Mouse (Mus musculus) neural tube, embryonic 11.5 days (tissue): ENCODE measurements around the gene Gm3033. TPM values are rescaled to one million over a fixed set of nuclear protein-coding genes. Genes with fewer than 3 reads are reported as not detected.
"Not testable (repeated sequence)": the region's sequence is repeated elsewhere in the genome, so short reads cannot be mapped to it uniquely, and the experiment has no call there.

Source experiments
- ATAC-seq: fragments of 200-750 bp; cut with Nextera tagmentation; 2 replicates; pipeline ENCODE4 v1.8.0; 2017; ENCODE audit warnings: moderate number of reproducible peaks, mild to moderate bottlenecking, moderate TSS enrichment, moderate library complexity; ENCODE audit not compliant: insufficient read depth, low FRiP score, low TSS enrichment
- DNase-seq: peaks from one replicate; pipeline ENCODE4 v3.0.0-alpha.2; 2015; ENCODE audit warnings: low spot score
- H3K27ac ChIP-seq: fragments of 300-500 bp; sonication (generic); 2 replicates; pipeline ENCODE4 v1.5.1; 2014; ENCODE audit warnings: low read depth, mild to moderate bottlenecking, low read length
- H3K27me3 ChIP-seq: fragments of 300-500 bp; sonication (generic); 2 replicates; pipeline ENCODE4 v1.6.1; 2014; ENCODE audit warnings: mild to moderate bottlenecking, low read length, mixed read lengths; ENCODE audit not compliant: control insufficient read depth, insufficient read depth
- H3K36me3 ChIP-seq: fragments of 300-500 bp; sonication (generic); 2 replicates; pipeline ENCODE4 v1.6.1; 2014; ENCODE audit warnings: mild to moderate bottlenecking, low read length, moderate library complexity, mixed read lengths; ENCODE audit not compliant: control insufficient read depth, insufficient read depth
- H3K4me1 ChIP-seq: fragments of 300-500 bp; sonication (generic); 2 replicates; pipeline ENCODE4 v1.6.1; 2014; ENCODE audit warnings: low read length, mixed read lengths; ENCODE audit not compliant: control insufficient read depth, insufficient read depth
- H3K4me2 ChIP-seq: fragments of 300-500 bp; sonication (generic); 2 replicates; pipeline ENCODE4 v1.6.1; 2014; ENCODE audit warnings: low read depth, mild to moderate bottlenecking, moderate library complexity
- H3K4me3 ChIP-seq: fragments of 300-500 bp; sonication (generic); 2 replicates; pipeline ENCODE4 v1.5.1; 2014; ENCODE audit warnings: low read depth, low read length
- H3K9ac ChIP-seq: fragments of 300-500 bp; sonication (generic); 2 replicates; pipeline ENCODE4 v1.6.1; 2014; ENCODE audit warnings: mild to moderate bottlenecking, low read length
- H3K9me3 ChIP-seq: fragments of 300-500 bp; sonication (generic); 2 replicates; pipeline ENCODE4 v1.6.1; 2016; ENCODE audit warnings: low read length; ENCODE audit not compliant: control insufficient read depth
- WGBS: fragments of 180-500 bp; shearing (Covaris S2); extraction: QIAGEN DNeasy Blood & Tissue Kit; methylation state at CpG from one replicate; pipeline ENCODE4 v1.1.7; 2014; 5-methylcytosine and 5-hydroxymethylcytosine counted together
- polyA plus RNA-seq: library from polyadenylated mRNA; unstranded; fragments of >200 nt; fragmentation: Nextera tagmentation; extraction: Ambion mirVana; gene quantifications from 2 replicates; pipeline ENCODE4 v1.2.1, GENCODE M21; 2014

Gene Gm3033
- polyA plus RNA-seq = not detected in 2 replicates

- H3K4me1 ChIP-seq, ATAC-seq, H3K27ac ChIP-seq, H3K9ac ChIP-seq, H3K9me3 ChIP-seq, H3K4me2 ChIP-seq, DNase-seq, H3K27me3 ChIP-seq, H3K4me3 ChIP-seq, H3K36me3 ChIP-seq: not testable (repeated sequence)
- no CpG with 5 or more reads among the region's 2 CpGs for WGBS
These were observed at the start of gene Gm3033 for GRCm38 (mm10) chr14:3845945-3846344. Gm3033 (plus strand) TSS chr14:3846245.

GRCm38 (mm10) chr14:3809774-3810173 lies 36.3 kb upstream of the Gm3033 start, which contains the start of gene Gm3002:
Gm3002 (plus strand) TSS chr14:3810074.
- not testable (repeated sequence) for H3K9ac ChIP-seq, H3K36me3 ChIP-seq, DNase-seq, H3K9me3 ChIP-seq, ATAC-seq, H3K4me3 ChIP-seq, H3K4me1 ChIP-seq, H3K4me2 ChIP-seq, H3K27ac ChIP-seq, H3K27me3 ChIP-seq
- no CpG with 5 or more reads among the region's 31 CpGs for WGBS

GRCm38 (mm10) chr14:3883872-3884271 lies 37.8 kb downstream of the Gm3033 start, which contains the start of gene Gm2916:
Gm2916 (plus strand) TSS chr14:3884172.
- H3K9ac ChIP-seq, ATAC-seq, H3K4me3 ChIP-seq, DNase-seq, H3K4me1 ChIP-seq, H3K27ac ChIP-seq, H3K9me3 ChIP-seq, H3K4me2 ChIP-seq, H3K27me3 ChIP-seq, H3K36me3 ChIP-seq: not testable (repeated sequence)
- no CpG with 5 or more reads among the region's 1 CpGs for WGBS

Other genes with a start within 250 kb of the Gm3033 start
- not detected in 2 replicates for gene Gm3012, start 211.7 kb upstream of the Gm3033 start, polyA plus RNA-seq
- 1.8 and 2.3 TPM in 2 replicates for gene Gm3020, start 194.2 kb upstream of the Gm3033 start, polyA plus RNA-seq
- gene Gm3043, start 157.5 kb upstream of the Gm3033 start, polyA plus RNA-seq = not detected in 2 replicates
- 0.64 and 1.1 TPM in 2 replicates for gene Gm3002, start 36.2 kb upstream of the Gm3033 start, polyA plus RNA-seq
- gene Gm2916, start 37.9 kb downstream of the Gm3033 start, polyA plus RNA-seq = 0.13 and 0.15 TPM in 2 replicates
- gene Gm3029, start 85.5 kb downstream of the Gm3033 start, polyA plus RNA-seq = not detected in 2 replicates
- not detected in 2 replicates for gene Gm3095, start 117.3 kb downstream of the Gm3033 start, polyA plus RNA-seq
- gene Gm3099, start 152.1 kb downstream of the Gm3033 start, polyA plus RNA-seq = not detected in 2 replicates
- 0.37 and 0.42 TPM in 2 replicates for gene Gm5796, start 177.7 kb downstream of the Gm3033 start, polyA plus RNA-seq
- gene Gm3115, start 237.9 kb downstream of the Gm3033 start, polyA plus RNA-seq = not detected in 2 replicates